Mouse (Mus musculus) urinary bladder, adult 18-20 months (tissue): ENCODE results near the gene Scd1.

Experiments
- DNase-seq, 2 experiments: peaks; one replicate each; pipeline ENCODE4 v3.0.0; 2022; ENCODE audit warnings: low spot score in 2 of 2, mixed read lengths in 2 of 2

Gene Scd1

GRCm38 (mm10) chr19:44407341-44408222, at the start of gene Scd1:
Gene Scd1 (minus strand): TSS chr19:44407879.
- DNase-seq = peak; percentile 56 to 69

DNA sequence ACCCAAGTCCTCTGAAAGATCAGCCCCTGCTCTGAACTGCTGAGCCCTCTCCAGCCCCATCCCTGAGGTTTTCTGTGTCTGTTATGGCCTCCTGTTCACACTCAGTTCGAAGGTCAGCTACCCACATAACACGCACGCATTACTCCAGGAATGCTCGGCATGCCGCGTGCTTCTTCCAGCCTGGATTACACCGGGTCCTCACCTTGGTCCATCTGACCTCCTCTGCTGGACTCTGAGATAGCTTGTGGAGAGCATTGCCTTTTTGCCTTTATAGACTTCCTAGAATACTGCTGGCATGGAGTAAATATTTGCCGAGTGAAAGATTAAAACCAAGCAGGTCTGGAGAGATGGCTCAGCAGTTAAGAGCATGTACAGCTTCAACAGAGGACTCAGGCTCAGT, 47.7 kb upstream of the Scd1 start:
- no peak for DNase-seq

DNA sequence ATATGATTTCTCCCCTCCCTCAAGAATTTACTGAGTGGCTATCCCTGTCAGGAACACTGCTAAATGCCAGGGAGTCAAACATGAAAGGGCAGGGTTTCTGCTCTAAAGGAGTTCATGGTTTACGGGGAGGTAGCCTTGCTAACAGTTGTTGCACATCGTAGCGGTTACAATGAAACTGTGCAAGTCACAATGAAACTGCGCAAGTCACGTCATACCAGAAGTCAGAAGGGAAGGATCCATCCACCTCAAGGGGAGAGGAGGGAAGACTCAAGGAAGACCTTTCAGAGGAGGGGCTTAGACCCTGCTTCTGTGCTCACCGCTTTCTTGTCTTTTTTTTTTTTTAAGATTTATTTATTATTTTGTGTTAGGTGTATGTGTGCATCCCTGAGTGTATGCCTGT, 47.2 kb upstream of the Scd1 start:
- DNase-seq = no peak

DNA sequence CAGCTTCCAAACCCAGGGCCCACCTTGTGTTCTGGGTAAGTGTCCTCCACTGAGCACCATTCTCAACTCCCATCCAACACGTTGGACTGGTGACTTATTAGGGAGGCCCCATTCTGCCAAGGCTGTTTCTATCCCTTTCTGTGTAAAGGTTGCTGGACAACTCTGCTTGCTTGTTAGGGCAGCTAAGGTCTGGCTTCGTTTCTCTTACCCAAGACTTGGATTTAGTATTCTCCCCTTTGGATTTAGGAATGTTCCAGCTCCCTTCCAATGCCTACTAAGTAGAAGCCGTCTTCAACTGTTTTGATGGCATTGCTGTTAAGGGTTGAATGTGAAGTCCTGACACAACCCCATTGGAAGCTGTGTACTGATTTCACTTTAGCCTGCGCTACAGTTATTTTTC, 40.2 kb upstream of the Scd1 start:
- DNase-seq = no peak

DNA sequence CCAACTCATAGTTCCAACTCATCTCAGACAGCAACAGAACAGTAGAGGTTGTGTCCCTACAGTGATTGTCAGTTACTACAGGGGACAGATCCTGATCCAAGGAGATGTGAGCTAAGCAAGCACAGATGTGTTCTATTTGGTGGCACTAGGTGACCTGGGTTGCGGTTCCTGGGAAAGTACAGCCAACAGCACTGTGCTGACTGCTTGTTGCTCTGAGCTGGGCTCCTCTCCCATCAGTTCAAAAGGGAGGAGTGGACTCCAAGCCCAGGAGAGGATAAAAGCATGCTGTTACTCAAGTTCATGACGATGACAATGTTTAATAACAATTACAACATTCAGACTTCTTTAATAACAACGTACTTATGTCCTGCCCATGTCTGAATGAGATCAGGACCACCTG, 38.1 kb upstream of the Scd1 start:
- DNase-seq = peak in 1 of 2 experiments; percentile 8

DNA sequence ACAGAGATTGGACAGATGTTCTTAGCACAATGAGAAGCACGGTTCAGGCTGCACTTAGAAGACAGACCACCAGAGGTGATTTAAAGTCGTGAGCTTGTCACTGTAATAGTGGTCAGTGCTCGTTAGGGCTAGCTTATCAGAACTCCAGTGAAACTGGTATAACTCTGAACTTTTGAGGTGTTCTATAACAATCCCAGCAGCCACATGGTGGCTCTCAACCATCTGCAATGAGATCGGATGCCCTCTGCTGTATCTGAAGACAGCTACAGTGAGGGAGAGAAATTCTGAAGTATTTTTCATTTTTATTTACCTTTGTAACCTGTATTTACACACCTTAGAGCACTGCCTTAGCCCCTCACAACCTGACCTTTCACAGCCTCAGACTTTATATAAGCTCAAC, 31.6 kb upstream of the Scd1 start:
- DNase-seq = no peak

DNA sequence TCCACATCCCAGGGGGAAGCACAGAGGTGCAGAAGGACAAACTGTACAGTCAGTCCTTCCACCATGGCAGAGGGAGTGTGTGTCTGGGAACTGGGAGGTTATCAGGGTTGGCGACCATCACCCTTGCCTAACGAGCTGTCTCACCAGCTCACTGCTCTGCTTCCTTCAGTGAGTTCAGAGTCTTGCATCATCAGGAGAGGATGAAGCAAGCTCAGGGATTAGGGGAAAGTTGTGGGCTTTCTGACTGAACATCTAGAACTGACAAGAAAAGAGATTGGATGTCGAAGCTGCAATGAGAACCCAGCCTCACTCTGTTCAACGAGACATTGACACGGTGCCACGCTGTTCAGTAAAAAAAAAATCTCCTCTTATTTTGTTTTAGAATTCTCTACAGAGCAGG, 30.3 kb upstream of the Scd1 start:
- no peak for DNase-seq

DNA sequence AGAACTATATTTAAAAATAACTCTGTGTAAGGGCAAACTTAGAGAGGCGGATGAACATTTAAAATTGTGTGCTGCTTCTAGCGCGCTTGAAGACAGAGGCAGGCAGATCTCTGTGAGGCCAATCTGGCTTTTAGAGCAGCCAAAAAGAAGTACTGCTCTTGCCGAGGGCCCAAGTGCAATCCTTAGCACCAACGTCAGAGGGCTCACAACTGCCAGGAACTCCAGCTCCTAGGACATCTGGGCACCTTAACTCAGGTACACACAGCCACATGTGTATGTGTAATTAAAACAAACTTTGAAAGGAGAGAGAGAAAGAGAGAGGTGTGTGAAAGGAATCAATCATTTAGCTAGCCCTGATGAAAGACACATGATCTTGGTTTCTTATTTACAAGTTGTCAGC, 24.4 kb upstream of the Scd1 start:
- no peak for DNase-seq

GRCm38 (mm10) chr19:44427721-44428120, 20.0 kb upstream of the Scd1 start:
- no peak for DNase-seq

GRCm38 (mm10) chr19:44422051-44422631, 14.5 kb upstream of the Scd1 start:
- DNase-seq = no peak

- DNase-seq = no peak
Measured at GRCm38 (mm10) chr19:44419530-44419929, 11.9 kb upstream of the Scd1 start.

- DNase-seq = peak; percentile 22 to 72
Measured at GRCm38 (mm10) chr19:44418945-44419344, 11.3 kb upstream of the Scd1 start.

GRCm38 (mm10) chr19:44418544-44418943, 10.9 kb upstream of the Scd1 start:
- DNase-seq = no peak

- no peak for DNase-seq
Measured at GRCm38 (mm10) chr19:44418061-44418460, 10.4 kb upstream of the Scd1 start.

GRCm38 (mm10) chr19:44417448-44417847, 9.8 kb upstream of the Scd1 start:
- no peak for DNase-seq

GRCm38 (mm10) chr19:44416240-44416639, 8.6 kb upstream of the Scd1 start:
- no peak for DNase-seq

DNA sequence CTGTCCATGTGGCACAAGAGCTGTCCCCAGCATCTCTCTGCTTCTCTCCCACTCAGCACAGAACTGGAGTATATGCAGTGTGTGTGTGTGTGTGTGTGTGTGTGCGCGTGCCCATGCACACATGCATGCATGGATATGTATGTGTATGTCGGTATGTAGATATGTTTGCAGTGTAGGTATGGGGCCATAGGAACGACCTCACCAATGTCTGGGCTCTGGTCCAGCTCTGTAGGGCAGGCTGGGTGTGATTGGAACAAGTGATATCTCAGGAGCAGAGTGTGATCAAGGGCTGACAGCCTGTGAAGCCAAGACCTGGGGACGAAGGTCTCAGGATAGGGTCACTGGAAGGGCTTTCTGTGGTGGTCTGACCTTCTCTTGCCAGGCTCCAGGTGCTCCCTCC, 7.8 kb upstream of the Scd1 start:
- no peak for DNase-seq

DNA sequence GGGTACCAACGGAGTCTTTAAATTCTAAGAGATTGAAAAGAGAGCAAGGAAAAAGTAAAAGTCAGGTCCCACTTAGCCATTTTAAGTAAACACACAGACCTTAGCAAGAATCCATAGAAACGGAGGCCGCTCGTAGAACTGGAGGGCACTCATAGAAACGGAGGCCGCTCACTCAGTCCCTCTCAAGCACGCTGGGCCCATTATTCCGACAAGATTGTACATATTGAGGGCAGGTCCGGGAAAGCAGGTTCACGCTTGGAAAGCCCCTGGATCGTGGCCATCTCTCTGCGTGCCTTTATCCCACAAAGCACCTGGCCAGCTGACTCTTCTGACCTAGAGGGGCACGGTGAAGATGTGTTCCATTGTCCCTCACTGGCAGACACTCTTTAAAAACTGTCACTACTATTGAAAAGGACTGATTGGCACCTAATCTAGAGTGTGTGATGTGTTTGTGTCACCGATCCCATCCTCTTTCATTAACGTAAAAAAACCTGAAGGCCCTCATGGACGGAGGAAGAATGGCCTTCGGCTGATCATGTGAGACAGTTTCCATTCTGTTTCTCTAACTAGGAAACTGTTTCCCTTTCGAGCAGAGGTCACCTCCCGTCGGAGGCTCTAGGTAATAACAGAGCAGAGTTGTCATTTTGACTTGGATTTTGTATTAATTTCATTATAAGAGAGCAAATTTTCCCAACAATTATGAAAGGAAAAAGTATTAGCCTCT, 2.8 kb upstream of the Scd1 start:
- DNase-seq = no peak

GRCm38 (mm10) chr19:44408595-44408994, 916 bp upstream of the Scd1 start:
- no peak for DNase-seq

DNA sequence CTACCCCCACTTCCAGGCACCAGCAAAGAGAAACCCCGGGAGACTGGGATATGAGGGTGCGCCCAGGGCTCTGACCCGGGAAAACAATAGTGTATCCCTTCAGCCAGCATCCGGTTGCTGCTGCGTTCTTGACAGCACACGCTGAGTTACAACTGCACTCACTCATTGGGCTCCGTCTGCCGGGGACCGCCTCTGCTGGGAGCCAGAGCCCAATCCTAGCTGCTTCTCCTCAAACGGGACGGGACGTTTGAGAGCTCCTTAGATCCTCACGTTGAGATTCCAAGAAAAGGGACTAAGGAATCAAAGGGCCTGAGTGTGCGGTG, 505 bp upstream of the Scd1 start:
- peak; percentile 47 for DNase-seq

DNA sequence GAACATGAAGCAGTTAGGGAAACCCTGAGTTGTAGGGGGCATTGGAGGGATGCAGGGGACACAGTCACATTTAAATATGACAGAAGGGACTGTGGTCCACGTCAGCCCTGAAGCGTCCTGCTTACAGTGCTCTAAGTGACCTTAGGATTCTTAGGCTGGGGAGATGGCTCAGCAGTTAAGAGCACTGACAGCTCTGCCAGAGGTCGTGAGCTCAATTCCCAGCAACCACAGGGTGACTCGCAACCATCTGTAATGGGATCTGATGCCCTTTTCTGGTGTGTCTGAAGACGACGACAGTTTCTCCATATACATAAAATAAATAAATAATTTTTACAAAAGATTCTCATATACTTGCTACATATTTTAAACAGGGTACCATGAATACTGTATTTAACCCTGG, 4.1 kb downstream of the Scd1 start:
- no peak for DNase-seq

- DNase-seq = no peak
Measured at GRCm38 (mm10) chr19:44400484-44401197, 7.0 kb downstream of the Scd1 start.
